Mouse (Mus musculus): ENCODE data around the gene Sgk1. TPM values are rescaled to one million over a fixed set of nuclear protein-coding genes. Genes with fewer than 3 reads are reported as not detected.

Sgk1 gene
- polyA plus RNA-seq, 1 experiment from 2014 or later: 22.2 TPM

GRCm38 (mm10) chr10:21945195-21945594 is 63.2 kb downstream of the Sgk1 start:
- Histone ChIP-seq H3K36me3 (ENCODE audit: control insufficient read depth, insufficient read depth, low read length) (no peaks in the 10 kb centered on the region), H3K4me2 (no peak overlapping the region), H3K27me3 (ENCODE audit: control insufficient read depth, insufficient read depth, low read length) (no peaks in the 10 kb centered on the region), H3K4me3 (ENCODE audit: low read depth, low read length) (no peak overlapping the region), H3K9me3 (replicated peaks; ENCODE audit: control insufficient read depth, low read length) (no peaks in the 10 kb centered on the region), H3K4me1 (ENCODE audit: control insufficient read depth, insufficient read depth, low read length) (no peaks in the 10 kb centered on the region), H3K27ac (ENCODE audit: low read depth, low read length) (no peak overlapping the region), H3K9ac (ENCODE audit: low read depth, low read length) (no peak overlapping the region)
- 88% methylated on average over 1 of the region's 1 CpGs for WGBS (ENCODE audit: insufficient replicate concordance)
- ATAC-seq (replicated peaks; ENCODE audit: insufficient number of reproducible peaks, low FRiP score, low TSS enrichment): no peak

GRCm38 (mm10) chr10:21946751-21947351 is 64.9 kb downstream of the Sgk1 start:
- Histone ChIP-seq H3K27ac (ENCODE audit: low read depth, low read length) (no peak overlapping the region), H3K27me3 (ENCODE audit: control insufficient read depth, insufficient read depth, low read length) (no peaks in the 10 kb centered on the region), H3K4me1 (ENCODE audit: control insufficient read depth, insufficient read depth, low read length) (no peaks in the 10 kb centered on the region), H3K36me3 (ENCODE audit: control insufficient read depth, insufficient read depth, low read length) (no peaks in the 10 kb centered on the region), H3K4me2 (no peak overlapping the region), H3K9ac (ENCODE audit: low read depth, low read length) (no peak overlapping the region), H3K9me3 (replicated peaks; ENCODE audit: control insufficient read depth, low read length) (no peaks in the 10 kb centered on the region), H3K4me3 (ENCODE audit: low read depth, low read length) (no peak overlapping the region)
- WGBS (ENCODE audit: insufficient replicate concordance): 46% methylated on average over 9 of the region's 9 CpGs
- no peak for ATAC-seq (replicated peaks; ENCODE audit: insufficient number of reproducible peaks, low FRiP score, low TSS enrichment)

- no peak for ATAC-seq (replicated peaks; ENCODE audit: insufficient number of reproducible peaks, low FRiP score, low TSS enrichment)
- Histone ChIP-seq H3K36me3 (ENCODE audit: control insufficient read depth, insufficient read depth, low read length) (no peaks in the 10 kb centered on the region), H3K4me2 (no peak overlapping the region), H3K9me3 (replicated peaks; ENCODE audit: control insufficient read depth, low read length) (no peaks in the 10 kb centered on the region), H3K4me1 (ENCODE audit: control insufficient read depth, insufficient read depth, low read length) (no peaks in the 10 kb centered on the region), H3K9ac (ENCODE audit: low read depth, low read length) (no peak overlapping the region), H3K27ac (ENCODE audit: low read depth, low read length) (no peak overlapping the region), H3K4me3 (ENCODE audit: low read depth, low read length) (no peak overlapping the region), H3K27me3 (ENCODE audit: control insufficient read depth, insufficient read depth, low read length) (no peaks in the 10 kb centered on the region)
- WGBS (ENCODE audit: insufficient replicate concordance): 73% methylated on average over 4 of the region's 4 CpGs
Observed at GRCm38 (mm10) chr10:21952520-21952919, 70.5 kb downstream of the Sgk1 start.

GRCm38 (mm10) chr10:21961111-21961510 is 79.1 kb downstream of the Sgk1 start:
- WGBS (ENCODE audit: insufficient replicate concordance): 59% methylated on average over 2 of the region's 2 CpGs
- Histone ChIP-seq H3K9ac (ENCODE audit: low read depth, low read length) (no peak overlapping the region), H3K27me3 (ENCODE audit: control insufficient read depth, insufficient read depth, low read length) (no peaks in the 10 kb centered on the region), H3K27ac (ENCODE audit: low read depth, low read length) (no peak overlapping the region), H3K4me2 (no peak overlapping the region), H3K4me3 (ENCODE audit: low read depth, low read length) (no peak overlapping the region), H3K4me1 (ENCODE audit: control insufficient read depth, insufficient read depth, low read length) (peaks cover 3% of the 10 kb centered on the region; the same call in 1 of the 2 replicates), H3K36me3 (ENCODE audit: control insufficient read depth, insufficient read depth, low read length) (no peaks in the 10 kb centered on the region), H3K9me3 (replicated peaks; ENCODE audit: control insufficient read depth, low read length) (no peaks in the 10 kb centered on the region)
- ATAC-seq (replicated peaks; ENCODE audit: insufficient number of reproducible peaks, low FRiP score, low TSS enrichment): no peak

DNA sequence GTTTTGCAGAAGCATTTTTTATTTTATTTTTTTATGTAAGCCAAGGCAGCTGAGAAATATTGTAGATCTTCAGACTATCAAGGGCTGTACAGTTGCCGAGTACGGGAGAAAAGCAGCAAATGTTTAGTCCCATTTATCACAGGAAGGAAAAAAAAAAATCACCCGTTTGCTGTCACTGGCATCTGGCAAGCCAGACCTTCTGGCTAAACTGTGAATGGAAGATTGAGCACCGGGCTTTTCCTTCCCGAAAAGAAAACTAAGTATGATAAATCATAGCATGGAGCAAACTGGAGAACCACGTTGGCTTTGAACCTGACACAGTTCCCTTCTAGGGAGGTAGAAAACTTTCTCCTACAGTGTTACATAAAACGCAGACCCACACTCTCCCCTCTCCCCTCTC is 81.0 kb downstream of the Sgk1 start:
- H3K27me3 ChIP-seq (ENCODE audit: control insufficient read depth, insufficient read depth, low read length): no peaks in the 10 kb centered on the region
- ATAC-seq (replicated peaks; ENCODE audit: insufficient number of reproducible peaks, low FRiP score, low TSS enrichment): no peak
- H3K9ac ChIP-seq (ENCODE audit: low read depth, low read length): no peak overlapping the region
- H3K4me2 ChIP-seq: no peak overlapping the region
- WGBS (ENCODE audit: insufficient replicate concordance): 51% methylated on average over 7 of the region's 7 CpGs
- H3K4me3 ChIP-seq (ENCODE audit: low read depth, low read length): no peak overlapping the region
- H3K27ac ChIP-seq (ENCODE audit: low read depth, low read length): no peak overlapping the region
- H3K9me3 ChIP-seq (replicated peaks; ENCODE audit: control insufficient read depth, low read length): no peaks in the 10 kb centered on the region
- H3K36me3 ChIP-seq (ENCODE audit: control insufficient read depth, insufficient read depth, low read length): no peaks in the 10 kb centered on the region
- H3K4me1 ChIP-seq (ENCODE audit: control insufficient read depth, insufficient read depth, low read length): peaks cover 3% of the 10 kb centered on the region; the same call in 1 of the 2 replicates

- Histone ChIP-seq H3K9ac (ENCODE audit: low read depth, low read length) (no peak overlapping the region), H3K27ac (ENCODE audit: low read depth, low read length) (no peak overlapping the region), H3K36me3 (ENCODE audit: control insufficient read depth, insufficient read depth, low read length) (no peaks in the 10 kb centered on the region), H3K4me2 (no peak overlapping the region), H3K4me1 (ENCODE audit: control insufficient read depth, insufficient read depth, low read length) (peaks cover 17% of the 10 kb centered on the region), H3K9me3 (replicated peaks; ENCODE audit: control insufficient read depth, low read length) (no peaks in the 10 kb centered on the region), H3K27me3 (ENCODE audit: control insufficient read depth, insufficient read depth, low read length) (no peaks in the 10 kb centered on the region), H3K4me3 (ENCODE audit: low read depth, low read length) (no peak overlapping the region)
- 74% methylated on average over 11 of the region's 11 CpGs for WGBS (ENCODE audit: insufficient replicate concordance)
- no peak for ATAC-seq (replicated peaks; ENCODE audit: insufficient number of reproducible peaks, low FRiP score, low TSS enrichment)
Observed at GRCm38 (mm10) chr10:21973676-21974075, 91.7 kb downstream of the Sgk1 start.

DNA sequence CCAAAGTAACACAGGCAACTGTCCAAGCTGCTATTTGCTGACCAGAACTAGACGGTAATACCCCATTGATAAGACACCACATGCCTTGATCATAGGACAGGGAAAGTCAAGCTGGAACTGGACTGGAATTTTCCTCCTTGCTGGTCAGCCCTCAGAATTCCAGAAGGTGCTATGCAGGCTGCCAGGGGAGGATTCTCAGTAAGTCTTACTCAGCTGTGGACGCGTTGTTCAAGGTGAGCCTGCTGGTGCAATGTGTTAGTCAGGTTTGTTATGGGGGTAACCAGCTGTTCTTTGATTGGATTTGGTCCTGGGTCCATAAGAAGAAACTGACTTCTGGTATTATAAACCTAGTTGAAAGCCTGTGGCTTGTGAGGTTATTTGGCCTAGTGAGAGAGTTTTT is 92.8 kb downstream of the Sgk1 start:
- Histone ChIP-seq H3K27me3 (ENCODE audit: control insufficient read depth, insufficient read depth, low read length) (no peaks in the 10 kb centered on the region), H3K4me1 (ENCODE audit: control insufficient read depth, insufficient read depth, low read length) (peaks cover 17% of the 10 kb centered on the region)
- WGBS (ENCODE audit: insufficient replicate concordance): 52% methylated on average over 3 of the region's 3 CpGs

DNA sequence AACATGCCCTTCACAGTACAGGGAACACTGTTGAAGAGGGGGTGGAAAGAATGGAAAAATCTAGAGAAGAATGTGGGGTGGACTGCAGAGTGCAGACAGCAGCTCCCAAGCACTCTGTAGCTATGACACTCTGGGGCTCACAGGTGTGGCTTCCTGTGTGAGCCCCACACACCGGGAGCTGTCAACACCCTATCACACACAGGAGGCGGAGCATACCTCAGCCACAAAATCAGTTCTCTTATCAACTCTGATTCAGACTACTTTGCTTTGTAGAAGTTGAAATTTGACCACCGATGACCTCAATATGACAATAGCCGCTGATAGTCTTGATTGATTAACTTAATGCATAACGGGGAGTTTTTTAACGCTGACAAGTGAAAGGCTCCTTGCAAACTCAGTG is 93.4 kb downstream of the Sgk1 start:
- Histone ChIP-seq H3K9ac (ENCODE audit: low read depth, low read length) (no peak overlapping the region), H3K27ac (ENCODE audit: low read depth, low read length) (no peak overlapping the region), H3K27me3 (ENCODE audit: control insufficient read depth, insufficient read depth, low read length) (no peaks in the 10 kb centered on the region), H3K4me1 (ENCODE audit: control insufficient read depth, insufficient read depth, low read length) (peaks cover 17% of the 10 kb centered on the region), H3K9me3 (replicated peaks; ENCODE audit: control insufficient read depth, low read length) (no peaks in the 10 kb centered on the region), H3K36me3 (ENCODE audit: control insufficient read depth, insufficient read depth, low read length) (no peaks in the 10 kb centered on the region), H3K4me3 (ENCODE audit: low read depth, low read length) (no peak overlapping the region), H3K4me2 (no peak overlapping the region)
- WGBS (ENCODE audit: insufficient replicate concordance): 48% methylated on average over 6 of the region's 6 CpGs
- no peak for ATAC-seq (replicated peaks; ENCODE audit: insufficient number of reproducible peaks, low FRiP score, low TSS enrichment)

More for the DNA sequence above, 92.8 kb downstream of the Sgk1 start:
- no peak overlapping the region for H3K9ac ChIP-seq (ENCODE audit: low read depth, low read length)
- no peak overlapping the region for H3K27ac ChIP-seq (ENCODE audit: low read depth, low read length)
- no peak overlapping the region for H3K4me3 ChIP-seq (ENCODE audit: low read depth, low read length)
- H3K36me3 ChIP-seq (ENCODE audit: control insufficient read depth, insufficient read depth, low read length): no peaks in the 10 kb centered on the region
- ATAC-seq (replicated peaks; ENCODE audit: insufficient number of reproducible peaks, low FRiP score, low TSS enrichment): no peak
- no peaks in the 10 kb centered on the region for H3K9me3 ChIP-seq (replicated peaks; ENCODE audit: control insufficient read depth, low read length)
- H3K4me2 ChIP-seq: no peak overlapping the region

DNA sequence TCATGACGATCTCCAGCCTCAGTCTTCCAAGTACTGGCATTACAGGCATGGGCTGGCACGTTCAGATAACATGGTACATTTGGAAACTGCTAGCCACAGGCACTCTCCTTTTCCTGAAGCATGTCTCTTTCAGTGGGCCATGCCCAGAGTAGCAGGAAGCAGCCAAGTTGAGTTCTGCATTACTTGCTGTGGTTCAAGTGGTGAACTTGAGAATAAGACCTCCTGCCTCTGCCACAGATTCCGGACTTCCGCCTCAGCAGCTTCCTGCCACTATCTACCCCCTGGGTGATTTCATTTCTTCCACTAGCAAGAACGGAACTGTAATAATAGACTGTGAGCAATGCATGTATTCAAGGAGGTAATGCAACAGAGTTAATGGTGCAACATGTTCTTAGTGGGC is 94.3 kb downstream of the Sgk1 start:
- no peak for ATAC-seq (replicated peaks; ENCODE audit: insufficient number of reproducible peaks, low FRiP score, low TSS enrichment)
- Histone ChIP-seq H3K4me3 (ENCODE audit: low read depth, low read length) (no peak overlapping the region), H3K4me2 (no peak overlapping the region), H3K36me3 (ENCODE audit: control insufficient read depth, insufficient read depth, low read length) (no peaks in the 10 kb centered on the region), H3K27ac (ENCODE audit: low read depth, low read length) (no peak overlapping the region), H3K4me1 (ENCODE audit: control insufficient read depth, insufficient read depth, low read length) (peaks cover 17% of the 10 kb centered on the region), H3K9ac (ENCODE audit: low read depth, low read length) (no peak overlapping the region), H3K27me3 (ENCODE audit: control insufficient read depth, insufficient read depth, low read length) (no peaks in the 10 kb centered on the region), H3K9me3 (replicated peaks; ENCODE audit: control insufficient read depth, low read length) (no peaks in the 10 kb centered on the region)
- 63% methylated on average over 5 of the region's 5 CpGs for WGBS (ENCODE audit: insufficient replicate concordance)
